Mouse (Mus musculus): ENCODE measurements around the gene Myo16. TPM values are rescaled to one million over a fixed set of nuclear protein-coding genes. Genes with fewer than 3 reads are reported as not detected.

Gene Myo16
- polyA plus RNA-seq, 2 experiments, result 0.01 to 0.03 TPM

- Histone ChIP-seq H3K9me3 (ENCODE audit: control insufficient read depth, low read length) (no peaks in the 10 kb centered on the region), H3K4me1 (replicated peaks; ENCODE audit: control insufficient read depth in 2 of 2, insufficient read depth in 2 of 2, low read length in 1 of 2) (no peaks in the 10 kb centered on the region), H3K36me3 (replicated peaks; ENCODE audit: control insufficient read depth, insufficient read depth, low read depth) (no peaks in the 10 kb centered on the region), H3K27me3 (ENCODE audit: control insufficient read depth, insufficient read depth, low read length) (no peaks in the 10 kb centered on the region), H3K4me3 (ENCODE audit: insufficient read depth in 1 of 2, low read depth in 2 of 2, low read length in 2 of 2) (no peak overlapping the region), H3K4me2 (ENCODE audit: low read depth) (no peak overlapping the region), H3K27ac (no peak overlapping the region), H3K9ac (replicated peaks) (no peak overlapping the region)
- TF ChIP-seq EP300 (IDR thresholded peaks at IDR 0.05; ENCODE audit: low read depth), result no peak
- no peak for TF ChIP-seq CTCF (IDR thresholded peaks at IDR 0.05; ENCODE audit: low read depth)
- ATAC-seq (ENCODE audit: insufficient read depth) (no peak), DNase-seq (ENCODE audit: low read depth in 3 of 3, low spot score in 3 of 3) (no peak)
- WGBS (ENCODE audit: insufficient replicate concordance), result 61% methylated on average over 7 of the region's 7 CpGs
These were observed 164.4 kb downstream of the Myo16 start for GRCm38 (mm10) chr8:10318103-10318502.

DNA sequence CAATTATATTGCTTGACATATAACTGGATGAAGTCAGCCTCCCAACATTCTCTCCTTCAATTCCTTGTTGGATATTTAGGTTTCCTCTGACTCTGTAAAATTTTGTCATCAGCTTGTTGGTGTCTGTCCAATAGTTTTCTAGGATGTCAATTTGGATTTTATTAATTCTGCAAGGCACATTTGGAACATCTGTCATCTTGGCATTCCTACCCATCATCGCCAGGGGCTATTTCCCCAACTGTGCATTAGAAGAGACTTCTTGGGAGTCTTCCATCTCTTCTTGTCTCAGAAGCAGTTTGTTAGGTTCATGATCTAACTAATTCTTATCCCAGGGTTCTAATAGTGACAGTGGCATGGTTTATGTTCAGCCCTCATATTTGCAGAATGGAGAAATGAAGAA lies 196.7 kb downstream of the Myo16 start:
- no peak overlapping the region for H3K4me3 ChIP-seq (ENCODE audit: insufficient read depth in 1 of 2, low read depth in 2 of 2, low read length in 2 of 2)
- TF ChIP-seq EP300 (IDR thresholded peaks at IDR 0.05; ENCODE audit: low read depth), result no peak
- no peak for TF ChIP-seq CTCF (IDR thresholded peaks at IDR 0.05; ENCODE audit: low read depth)
- ATAC-seq (ENCODE audit: insufficient read depth), result no peak
- no peaks in the 10 kb centered on the region for H3K4me1 ChIP-seq (replicated peaks; ENCODE audit: control insufficient read depth in 2 of 2, insufficient read depth in 2 of 2, low read length in 1 of 2)
- no peaks in the 10 kb centered on the region for H3K36me3 ChIP-seq (replicated peaks; ENCODE audit: control insufficient read depth, insufficient read depth, low read depth)
- no peaks in the 10 kb centered on the region for H3K9me3 ChIP-seq (ENCODE audit: control insufficient read depth, low read length)
- no peak for DNase-seq (ENCODE audit: low read depth in 3 of 3, low spot score in 3 of 3)
- no peak overlapping the region for H3K4me2 ChIP-seq (ENCODE audit: low read depth)
- 53% methylated on average over 1 of the region's 1 CpGs for WGBS (ENCODE audit: insufficient replicate concordance)
- H3K9ac ChIP-seq (replicated peaks), result no peak overlapping the region
- no peak overlapping the region for H3K27ac ChIP-seq
- no peaks in the 10 kb centered on the region for H3K27me3 ChIP-seq (ENCODE audit: control insufficient read depth, insufficient read depth, low read length)

- 52% methylated on average over 4 of the region's 4 CpGs for WGBS (ENCODE audit: insufficient replicate concordance)
- Histone ChIP-seq H3K4me2 (ENCODE audit: low read depth) (no peak overlapping the region), H3K9ac (replicated peaks) (no peak overlapping the region), H3K4me3 (ENCODE audit: insufficient read depth in 1 of 2, low read depth in 2 of 2, low read length in 2 of 2) (no peak overlapping the region), H3K27ac (no peak overlapping the region), H3K4me1 (replicated peaks; ENCODE audit: control insufficient read depth in 2 of 2, insufficient read depth in 2 of 2, low read length in 1 of 2) (no peaks in the 10 kb centered on the region), H3K36me3 (replicated peaks; ENCODE audit: control insufficient read depth, insufficient read depth, low read depth) (no peaks in the 10 kb centered on the region), H3K9me3 (ENCODE audit: control insufficient read depth, low read length) (no peaks in the 10 kb centered on the region), H3K27me3 (ENCODE audit: control insufficient read depth, insufficient read depth, low read length) (no peaks in the 10 kb centered on the region)
- ATAC-seq (ENCODE audit: insufficient read depth), result no peak
- TF ChIP-seq CTCF (IDR thresholded peaks at IDR 0.05; ENCODE audit: low read depth), result no peak
- TF ChIP-seq EP300 (IDR thresholded peaks at IDR 0.05; ENCODE audit: low read depth), result no peak
- no peak for DNase-seq (ENCODE audit: low read depth in 3 of 3, low spot score in 3 of 3)
These were observed 205.0 kb downstream of the Myo16 start for GRCm38 (mm10) chr8:10358711-10359110.

DNA sequence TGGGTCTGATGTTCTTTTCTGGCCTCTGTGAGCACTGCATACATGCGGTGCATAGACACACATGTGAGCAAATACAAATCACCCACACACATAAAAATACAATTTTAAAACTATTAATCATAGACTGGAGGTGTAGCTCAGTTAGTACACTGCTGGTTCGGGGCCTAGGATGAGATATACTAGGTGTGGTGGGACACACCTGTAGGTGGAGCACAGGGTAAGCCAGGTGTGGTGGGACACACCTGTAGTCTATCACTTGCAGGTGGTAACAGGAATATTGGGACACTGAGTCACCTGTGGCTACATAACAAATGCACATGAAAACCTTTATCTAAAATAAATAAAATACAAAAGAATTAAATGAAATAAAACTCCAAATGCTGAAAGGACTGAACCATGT lies 209.2 kb downstream of the Myo16 start:
- no peak for TF ChIP-seq EP300 (IDR thresholded peaks at IDR 0.05; ENCODE audit: low read depth)
- TF ChIP-seq CTCF (IDR thresholded peaks at IDR 0.05; ENCODE audit: low read depth), result no peak
- no peak for DNase-seq (ENCODE audit: low read depth in 3 of 3, low spot score in 3 of 3)
- Histone ChIP-seq H3K27me3 (ENCODE audit: control insufficient read depth, insufficient read depth, low read length) (no peaks in the 10 kb centered on the region), H3K9ac (replicated peaks) (no peak overlapping the region), H3K9me3 (ENCODE audit: control insufficient read depth, low read length) (no peaks in the 10 kb centered on the region), H3K27ac (no peak overlapping the region), H3K4me3 (ENCODE audit: insufficient read depth in 1 of 2, low read depth in 2 of 2, low read length in 2 of 2) (no peak overlapping the region), H3K4me2 (ENCODE audit: low read depth) (no peak overlapping the region), H3K4me1 (replicated peaks; ENCODE audit: control insufficient read depth in 2 of 2, insufficient read depth in 2 of 2, low read length in 1 of 2) (no peaks in the 10 kb centered on the region), H3K36me3 (replicated peaks; ENCODE audit: control insufficient read depth, insufficient read depth, low read depth) (no peaks in the 10 kb centered on the region)
- 54% methylated on average over 2 of the region's 2 CpGs for WGBS (ENCODE audit: insufficient replicate concordance)
- ATAC-seq (ENCODE audit: insufficient read depth), result no peak

GRCm38 (mm10) chr8:10363654-10364406 lies 210.1 kb downstream of the Myo16 start:
- 33% methylated on average over 13 of the region's 13 CpGs for WGBS (ENCODE audit: insufficient replicate concordance)
- TF ChIP-seq EP300 (IDR thresholded peaks at IDR 0.05; ENCODE audit: low read depth), result no peak
- no peak for TF ChIP-seq CTCF (IDR thresholded peaks at IDR 0.05; ENCODE audit: low read depth)
- no peak overlapping the region for H3K4me3 ChIP-seq (ENCODE audit: insufficient read depth in 1 of 2, low read depth in 2 of 2, low read length in 2 of 2)
- no peaks in the 10 kb centered on the region for H3K9me3 ChIP-seq (ENCODE audit: control insufficient read depth, low read length)
- H3K27me3 ChIP-seq (ENCODE audit: control insufficient read depth, insufficient read depth, low read length), result no peaks in the 10 kb centered on the region
- ATAC-seq (ENCODE audit: insufficient read depth), result no peak
- no peak for DNase-seq (ENCODE audit: low read depth in 3 of 3, low spot score in 3 of 3)
- H3K4me1 ChIP-seq (replicated peaks; ENCODE audit: control insufficient read depth in 2 of 2, insufficient read depth in 2 of 2, low read length in 1 of 2), result no peaks in the 10 kb centered on the region
- H3K4me2 ChIP-seq (ENCODE audit: low read depth), result no peak overlapping the region
- no peak overlapping the region for H3K9ac ChIP-seq (replicated peaks)
- no peak overlapping the region for H3K27ac ChIP-seq
- H3K36me3 ChIP-seq (replicated peaks; ENCODE audit: control insufficient read depth, insufficient read depth, low read depth), result no peaks in the 10 kb centered on the region
